ENCODE assay signal across 26 mouse cellular contexts in the genomic region with DNA sequence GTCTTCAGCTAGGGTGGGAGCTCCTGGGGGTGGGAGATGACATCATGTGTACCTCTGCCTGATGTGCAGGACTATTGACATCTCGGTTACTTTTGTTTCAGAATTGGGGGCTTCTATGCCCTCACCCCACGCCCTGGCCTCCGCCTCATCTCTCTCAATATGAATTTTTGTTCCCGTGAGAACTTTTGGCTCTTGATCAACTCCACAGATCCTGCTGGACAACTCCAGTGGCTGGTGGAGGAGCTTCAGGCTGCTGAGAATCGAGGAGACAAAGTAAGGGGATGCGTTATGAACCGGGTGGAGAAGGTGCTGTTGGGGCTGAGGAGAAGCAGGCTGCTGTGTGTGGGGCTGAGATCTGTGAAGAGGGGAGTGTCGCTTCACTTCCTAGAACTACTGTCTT. TPM values are rescaled to one million over a fixed set of nuclear protein-coding genes. Genes with fewer than 3 reads are reported as not detected.
DNase-seq lines count a peak whose midpoint lies in the region; ATAC-seq and TF ChIP-seq lines count a peak whose summit lies in the region.
"Had no signal": no experiment of that assay in that cellular context is flagged by ENCODE, and none has a peak within 500 bp of the region (broad histone marks: within the 10 kb centered on the region; RNA-seq: fewer than 3 reads in every experiment).

No protein-coding gene starts in this region.

- TF ChIP-seq POLR2A in cerebellum, adult 2 months (IDR thresholded peaks at IDR 0.05; ENCODE audit: borderline replicate concordance, insufficient read depth, low read length), result no peak
- no peak for TF ChIP-seq POLR2A in cortical plate, adult 2 months (IDR thresholded peaks at IDR 0.05; ENCODE audit: extremely low read depth, insufficient read depth, low read length)

- peak overlapping the region; percentile 46 for H3K4me3 ChIP-seq in cerebellum, adult 2 months (replicated peaks; ENCODE audit: insufficient read depth, low read depth, low read length)
- no peak overlapping the region for H3K4me3 ChIP-seq in hindbrain, embryonic 15.5 days
- no peak overlapping the region for H3K4me3 ChIP-seq in hindbrain, embryonic 12.5 days
- peak overlapping the region; percentile 66 for H3K4me3 ChIP-seq in megakaryocyte, embryonic 14.5 days (replicated peaks)
- peak overlapping the region; percentile 19 for H3K4me3 ChIP-seq in cortical plate, adult 2 months (ENCODE audit: insufficient read depth, low read length)
- H3K4me3 ChIP-seq: forebrain, embryonic 10.5 days; kidney, embryonic 15.5 days; limb, embryonic 15.5 days had no signal

- H3K9me3 ChIP-seq in hindbrain, embryonic 15.5 days, result no peaks in the 10 kb centered on the region
- H3K9me3 ChIP-seq in hindbrain, embryonic 12.5 days (replicated peaks), result no peaks in the 10 kb centered on the region
- no peaks in the 10 kb centered on the region for H3K9me3 ChIP-seq in megakaryocyte, embryonic 14.5 days
- H3K9me3 ChIP-seq: forebrain, embryonic 10.5 days; G1E; kidney, embryonic 15.5 days; limb, embryonic 15.5 days had no signal

- H3K9ac ChIP-seq in hindbrain, embryonic 15.5 days, result no peak overlapping the region
- no peak overlapping the region; the same call in 1 of the 2 replicates for H3K9ac ChIP-seq in hindbrain, embryonic 12.5 days
- H3K9ac ChIP-seq: kidney, embryonic 15.5 days; limb, embryonic 15.5 days; lung, embryonic 14.5 days had no signal

- DNase-seq in cerebellum, adult 2 months, result peak in 1 of 2 experiments; percentile 44
- DNase-seq in cerebellum, postnatal 4 days (ENCODE audit: low spot score in 2 of 2), result no peak
- DNase-seq in testis, postnatal 14 days (ENCODE audit: low spot score), result no peak
- DNase-seq: adrenal gland, postnatal 10 days; gastrocnemius, adult 2 months; kidney, postnatal 4 days; lung, embryonic 14.5 days; lung, postnatal 36 days; thymus, adult 18-20 months had no signal

- H3K4me1 ChIP-seq in cerebellum, adult 2 months (ENCODE audit: control insufficient read depth, insufficient read depth, low read length), result peaks cover 29% of the 10 kb centered on the region
- H3K4me1 ChIP-seq in hindbrain, embryonic 15.5 days (replicated peaks), result peaks cover 33% of the 10 kb centered on the region
- peaks cover 20% of the 10 kb centered on the region for H3K4me1 ChIP-seq in hindbrain, embryonic 12.5 days
- H3K4me1 ChIP-seq in megakaryocyte, embryonic 14.5 days, result peaks cover 45% of the 10 kb centered on the region
- peaks cover 15% of the 10 kb centered on the region for H3K4me1 ChIP-seq in cortical plate, adult 2 months (ENCODE audit: control insufficient read depth, insufficient read depth, low read length)

- peaks cover 40% of the 10 kb centered on the region for H3K36me3 ChIP-seq in hindbrain, embryonic 15.5 days
- peaks cover 44% of the 10 kb centered on the region for H3K36me3 ChIP-seq in hindbrain, embryonic 12.5 days
- peaks cover 44% of the 10 kb centered on the region for H3K36me3 ChIP-seq in megakaryocyte, embryonic 14.5 days (replicated peaks; ENCODE audit: low read length)

- no peaks in the 10 kb centered on the region for H3K27me3 ChIP-seq in cerebellum, adult 2 months (ENCODE audit: control insufficient read depth, insufficient read depth, low read length)
- H3K27me3 ChIP-seq in hindbrain, embryonic 15.5 days, result no peaks in the 10 kb centered on the region
- H3K27me3 ChIP-seq in hindbrain, embryonic 12.5 days, result no peaks in the 10 kb centered on the region
- peaks cover under 1% of the 10 kb centered on the region for H3K27me3 ChIP-seq in megakaryocyte, embryonic 14.5 days (replicated peaks)
- H3K27me3 ChIP-seq: kidney, embryonic 15.5 days; limb, embryonic 15.5 days had no signal

- 38% methylated on average over 8 of the region's 8 CpGs for WGBS in cerebellum, adult 2 months
- WGBS in hindbrain, embryonic 15.5 days, result 84% methylated on average over 8 of the region's 8 CpGs
- WGBS in hindbrain, embryonic 12.5 days, result 90% methylated on average over 8 of the region's 8 CpGs

- H3K27ac ChIP-seq in cerebellum, adult 2 months (ENCODE audit: insufficient read depth, low read length), result peak overlapping the region; percentile 63; the same call in 1 of the 2 replicates
- no peak overlapping the region for H3K27ac ChIP-seq in hindbrain, embryonic 15.5 days (replicated peaks)
- H3K27ac ChIP-seq in hindbrain, embryonic 12.5 days, result no peak overlapping the region
- H3K27ac ChIP-seq in cortical plate, adult 2 months (ENCODE audit: insufficient read depth, low read length), result no peak overlapping the region
- H3K27ac ChIP-seq: forebrain, embryonic 10.5 days; gastrocnemius, adult 2 months; kidney, embryonic 15.5 days; limb, embryonic 15.5 days had no signal

- ATAC-seq in hindbrain, embryonic 15.5 days (ENCODE audit: low FRiP score, low read depth), result no peak
- ATAC-seq in hindbrain, embryonic 12.5 days (ENCODE audit: low FRiP score), result no peak
- ATAC-seq in megakaryocyte, adult 5-6 weeks (ENCODE audit: poor library complexity, severe bottlenecking), result no peak
- ATAC-seq: activated CD4-positive, CD25-positive, alpha-beta regulatory T cell, adult 4 months; intestine, postnatal 0 days had no signal

- H3K4me2 ChIP-seq in hindbrain, embryonic 15.5 days, result peak overlapping the region; percentile 78; the same call in 1 of the 2 replicates
- no peak overlapping the region for H3K4me2 ChIP-seq in hindbrain, embryonic 12.5 days (replicated peaks)
- H3K4me2 ChIP-seq: kidney, embryonic 15.5 days; limb, embryonic 15.5 days; lung, embryonic 14.5 days; midbrain, embryonic 11.5 days had no signal

- no peak for TF ChIP-seq CTCF in cerebellum, adult 2 months (IDR thresholded peaks at IDR 0.05; ENCODE audit: borderline replicate concordance, insufficient read depth, low read depth, low read length)
- TF ChIP-seq CTCF in cortical plate, adult 2 months (IDR thresholded peaks at IDR 0.05; ENCODE audit: extremely low read depth, insufficient read depth, low read length), result no peak

RNA-seq across cellular contexts. Expression of a gene that starts 2.2 kb away (rescaled TPM):
- 102 and 108 TPM in 2 replicates for polyA plus RNA-seq in cerebellum, adult 2 months (2012; rRNA removed)
- polyA plus RNA-seq in hindbrain, embryonic 15.5 days (2015; fragmentation: Nextera tagmentation; extraction: Ambion mirVana), result 88.5 and 94.2 TPM in 2 replicates
- polyA plus RNA-seq in hindbrain, embryonic 12.5 days (2016; fragmentation: Nextera tagmentation; extraction: Ambion mirVana), result 56.2 and 57.7 TPM in 2 replicates
- 33.2 and 48.4 TPM in 2 replicates for polyA plus RNA-seq in megakaryocyte, embryonic 14.5 days (2012; ENCODE audit: insufficient read depth, low replicate concordance)
- 25.8 and 26.1 TPM in 2 replicates for total RNA-seq in megakaryocyte, adult 5-6 weeks (2015)
- 24.7 and 33.3 TPM in 2 replicates for total RNA-seq in megakaryocyte, adult 5-6 weeks (2017)
- polyA plus RNA-seq in cortical plate, adult 2 months (2012; rRNA removed), result 93.2 and 93.3 TPM in 2 replicates

RNA-seq across cellular contexts. Expression of a gene that starts 25.0 kb away (rescaled TPM):
- polyA plus RNA-seq in cerebellum, adult 2 months (2012; rRNA removed), result 441 and 475 TPM in 2 replicates
- polyA plus RNA-seq in hindbrain, embryonic 15.5 days (2015; fragmentation: Nextera tagmentation; extraction: Ambion mirVana), result 294 and 330 TPM in 2 replicates
- 165 and 170 TPM in 2 replicates for polyA plus RNA-seq in hindbrain, embryonic 12.5 days (2016; fragmentation: Nextera tagmentation; extraction: Ambion mirVana)
- 4.3 and 6.3 TPM in 2 replicates for polyA plus RNA-seq in megakaryocyte, embryonic 14.5 days (2012; ENCODE audit: insufficient read depth, low replicate concordance)
- 1.6 and 1.9 TPM in 2 replicates for total RNA-seq in megakaryocyte, adult 5-6 weeks (2015)
- 3.7 and 9.5 TPM in 2 replicates for total RNA-seq in megakaryocyte, adult 5-6 weeks (2017)
- polyA plus RNA-seq in cortical plate, adult 2 months (2012; rRNA removed), result 564 and 565 TPM in 2 replicates

RNA-seq across cellular contexts. Expression of a gene that starts 43.5 kb away (rescaled TPM):
- polyA plus RNA-seq in cerebellum, adult 2 months (2012; rRNA removed), result 0.60 and 0.61 TPM in 2 replicates
- 0.39 TPM in 1 of 2 replicates, not detected in the other for polyA plus RNA-seq in hindbrain, embryonic 15.5 days (2015; fragmentation: Nextera tagmentation; extraction: Ambion mirVana)
- polyA plus RNA-seq in hindbrain, embryonic 12.5 days (2016; fragmentation: Nextera tagmentation; extraction: Ambion mirVana), result 0.21 and 0.27 TPM in 2 replicates
- polyA plus RNA-seq in megakaryocyte, embryonic 14.5 days (2012; ENCODE audit: insufficient read depth, low replicate concordance), result not detected in 2 replicates
- not detected in 2 replicates for total RNA-seq in megakaryocyte, adult 5-6 weeks (2015)
- 0.29 TPM in 1 of 2 replicates, not detected in the other for total RNA-seq in megakaryocyte, adult 5-6 weeks (2017)
- 0.93 and 0.94 TPM in 2 replicates for polyA plus RNA-seq in cortical plate, adult 2 months (2012; rRNA removed)
- total RNA-seq: G1E; gastrocnemius, adult 2 months; hematopoietic stem cell, adult 5-6 weeks; layer of hippocampus, postnatal 14 days; monocyte, adult 5-6 weeks had no signal
- polyA plus RNA-seq: activated CD4-positive, CD25-positive, alpha-beta regulatory T cell, adult 4 months; G1E; heart, embryonic 14.5 days; neural tube, embryonic 11.5 days had no signal

Comparison
In these comparisons a context has a peak if more than half of its experiments do, and no peak if none do; other contexts are left out.
1. H3K4me3 ChIP-seq: peak in cerebellum, adult 2 months (single experiment), megakaryocyte, embryonic 14.5 days (single experiment) and cortical plate, adult 2 months (single experiment); none in hindbrain, embryonic 15.5 days (single experiment) and hindbrain, embryonic 12.5 days (single experiment).
2. RNA of a gene that starts 25.0 kb away (polyA plus RNA-seq): 564 to 565 TPM in cortical plate, adult 2 months, 441 to 475 TPM in cerebellum, adult 2 months, 294 to 330 TPM in hindbrain, embryonic 15.5 days and 165 to 170 TPM in hindbrain, embryonic 12.5 days; 4.3 to 6.3 TPM in megakaryocyte, embryonic 14.5 days; every median in the first group is over 10 times any median in the second.